Mouse (Mus musculus) kidney, adult 11 months (tissue): ENCODE data around the gene Cdkal1.

Source experiments
- DNase-seq: peaks from one replicate; pipeline ENCODE4 v3.0.0; 2022

Cdkal1 gene

GRCm38 (mm10) chr13:29697230-29697629, 158.2 kb downstream of the Cdkal1 start:
- no peak for DNase-seq

- no peak for DNase-seq
Measured at GRCm38 (mm10) chr13:29690734-29691133, 164.7 kb downstream of the Cdkal1 start.

DNA sequence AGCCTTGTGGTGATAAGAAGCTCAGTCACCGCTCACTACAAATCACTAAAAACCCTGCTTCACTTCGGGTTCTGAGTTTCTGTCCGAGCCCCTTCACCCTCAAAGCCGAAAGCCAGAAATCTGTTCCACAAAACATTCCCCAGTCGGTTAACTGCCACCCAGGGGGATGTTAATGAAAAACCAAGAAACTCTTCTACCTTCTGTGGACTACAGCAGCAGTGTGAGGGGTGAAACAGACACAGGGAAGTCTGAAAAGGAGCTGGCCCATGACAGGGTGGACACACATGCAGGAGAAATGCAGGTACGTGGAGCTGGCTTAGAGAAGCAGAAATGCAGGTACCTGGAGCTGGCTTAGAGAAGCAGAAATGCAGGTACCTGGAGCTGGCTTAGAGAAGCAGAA, 166.6 kb downstream of the Cdkal1 start:
- peak; percentile 54 for DNase-seq

DNA sequence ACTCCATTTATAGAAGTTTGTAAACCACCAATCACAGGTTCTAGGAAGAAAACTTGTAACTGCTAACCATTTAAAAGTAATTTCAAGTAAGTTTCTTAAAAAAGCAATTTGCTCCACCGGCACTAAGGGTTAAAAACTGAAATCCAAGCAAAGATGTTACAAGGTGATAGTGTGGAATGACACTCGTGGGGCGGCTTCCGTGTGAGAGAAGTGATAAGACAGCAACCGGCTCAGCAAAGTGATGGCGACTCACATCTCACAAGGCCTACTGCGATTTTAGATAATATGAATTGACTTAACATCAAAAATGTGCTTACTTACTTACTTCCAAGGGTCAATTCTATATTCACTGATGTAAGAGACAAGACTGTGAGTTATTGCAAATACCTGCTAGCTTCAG, 167.6 kb downstream of the Cdkal1 start:
- no peak for DNase-seq

DNA sequence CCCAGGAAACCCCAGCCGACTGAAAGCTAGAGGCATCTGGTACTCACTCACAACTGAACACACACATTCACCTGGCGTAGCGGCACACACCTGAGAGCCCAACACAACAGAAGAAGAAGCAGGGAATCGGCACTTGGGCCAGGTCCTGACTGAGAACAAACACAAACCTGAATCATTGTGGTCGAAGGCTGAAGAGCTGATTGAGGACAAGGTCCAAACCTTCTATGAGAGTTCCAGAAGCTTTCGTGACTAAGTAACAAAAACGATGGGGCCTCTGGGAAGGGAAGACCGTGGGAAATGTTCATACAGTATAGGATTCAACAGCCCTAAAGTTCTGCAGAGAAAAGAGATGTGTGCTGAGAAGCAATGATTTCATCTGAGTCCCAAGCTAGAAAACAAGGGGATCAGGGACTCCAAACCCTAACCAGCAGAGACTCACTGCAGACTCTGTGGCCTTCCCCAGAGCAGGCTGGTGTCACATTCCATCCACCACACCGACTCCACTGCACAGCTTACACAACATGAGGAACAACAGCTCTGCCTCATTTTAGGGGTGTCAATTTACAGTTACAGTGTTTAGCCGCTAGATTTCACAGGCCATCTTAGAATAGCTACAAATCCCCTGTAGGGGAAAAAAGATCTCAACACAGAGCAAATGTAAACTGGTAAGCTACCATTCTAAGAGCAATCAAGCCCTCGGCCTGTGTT, 175.8 kb downstream of the Cdkal1 start:
- no peak for DNase-seq

- DNase-seq: no peak
Measured at GRCm38 (mm10) chr13:29677559-29677958, 177.9 kb downstream of the Cdkal1 start.

- DNase-seq: no peak
Measured at GRCm38 (mm10) chr13:29670626-29671025, 184.8 kb downstream of the Cdkal1 start.

- no peak for DNase-seq
Measured at GRCm38 (mm10) chr13:29663908-29664307, 191.6 kb downstream of the Cdkal1 start.

DNA sequence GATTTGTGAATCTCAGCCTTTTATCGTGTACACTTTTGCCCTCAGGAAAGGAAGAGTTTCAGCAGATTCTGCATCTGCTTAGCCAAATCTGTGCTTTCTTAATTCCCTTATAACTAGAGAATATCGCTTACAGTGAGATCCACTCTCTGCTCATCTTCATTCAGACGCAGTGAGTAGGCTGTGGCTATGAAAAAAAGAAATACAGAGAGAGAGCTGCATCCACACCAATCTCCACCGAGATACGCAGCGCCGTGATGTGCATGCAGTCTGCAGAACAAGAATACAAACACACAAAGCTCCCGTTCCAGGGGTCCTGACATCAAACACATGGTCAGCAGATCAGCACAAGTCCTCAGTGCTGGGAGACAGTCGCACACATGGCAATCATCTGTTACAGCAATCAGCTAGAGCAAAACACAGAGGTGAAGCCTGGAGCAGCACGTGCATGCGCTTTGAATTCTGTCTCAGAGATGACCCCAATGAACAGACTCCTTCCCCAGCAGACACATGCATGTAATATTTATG, 199.6 kb downstream of the Cdkal1 start:
- no peak for DNase-seq

- DNase-seq: peak; percentile 68
Measured at GRCm38 (mm10) chr13:29653407-29653806, 202.1 kb downstream of the Cdkal1 start.

DNA sequence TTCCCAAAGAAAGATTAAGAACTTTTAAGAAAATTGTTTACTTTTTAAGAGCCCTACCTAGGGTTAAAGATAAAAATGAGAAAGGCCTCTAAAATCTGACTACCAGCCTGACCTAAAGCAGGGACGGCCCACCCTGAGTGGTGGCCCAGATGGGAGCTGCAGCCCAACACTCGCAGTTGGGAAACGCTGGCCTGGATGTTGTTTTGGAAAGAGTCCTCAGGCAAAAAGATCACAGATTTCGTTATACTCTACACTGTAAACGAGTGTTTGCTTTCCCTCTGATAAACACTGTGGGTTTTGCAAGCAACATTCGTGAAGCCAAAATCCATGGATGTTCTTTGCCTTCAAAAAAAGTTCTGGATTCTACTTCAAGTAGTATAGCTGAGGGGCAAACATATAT, 202.7 kb downstream of the Cdkal1 start:
- no peak for DNase-seq

DNA sequence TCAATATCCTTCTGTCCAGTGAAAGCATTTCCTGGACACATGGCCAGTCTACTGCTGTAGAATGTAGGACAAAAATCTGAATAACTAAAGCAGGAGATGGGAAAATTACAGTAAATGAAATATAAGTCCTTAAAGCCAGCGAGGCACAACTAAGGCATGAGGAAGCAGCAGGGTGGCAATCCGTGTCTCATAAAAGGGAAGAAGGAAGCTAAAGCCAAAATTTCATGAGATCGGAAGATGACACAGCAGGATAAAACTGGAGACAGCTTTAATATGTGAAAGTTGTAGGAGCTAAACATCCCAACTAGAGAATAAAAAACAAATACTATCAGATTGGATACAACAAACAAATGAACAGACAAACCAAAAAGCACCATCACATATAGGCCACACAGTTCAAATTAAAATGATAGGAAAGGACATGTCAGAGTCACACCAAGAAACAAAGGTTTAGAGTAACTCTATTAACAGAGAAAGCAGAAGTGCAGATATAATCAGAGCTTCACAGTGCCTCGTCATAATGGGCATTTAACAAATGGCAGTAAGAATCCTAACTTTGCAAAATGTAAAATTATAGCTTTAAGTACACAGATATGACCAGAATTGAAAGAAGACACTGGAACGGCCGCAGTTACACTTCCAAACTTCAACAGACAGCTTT, 204.8 kb downstream of the Cdkal1 start:
- no peak for DNase-seq

GRCm38 (mm10) chr13:29649593-29649992, 205.9 kb downstream of the Cdkal1 start:
- no peak for DNase-seq

GRCm38 (mm10) chr13:29642226-29642625, 213.2 kb downstream of the Cdkal1 start:
- no peak for DNase-seq

GRCm38 (mm10) chr13:29641200-29641599, 214.3 kb downstream of the Cdkal1 start:
- no peak for DNase-seq

- no peak for DNase-seq
Measured at GRCm38 (mm10) chr13:29640186-29640585, 215.3 kb downstream of the Cdkal1 start.

DNA sequence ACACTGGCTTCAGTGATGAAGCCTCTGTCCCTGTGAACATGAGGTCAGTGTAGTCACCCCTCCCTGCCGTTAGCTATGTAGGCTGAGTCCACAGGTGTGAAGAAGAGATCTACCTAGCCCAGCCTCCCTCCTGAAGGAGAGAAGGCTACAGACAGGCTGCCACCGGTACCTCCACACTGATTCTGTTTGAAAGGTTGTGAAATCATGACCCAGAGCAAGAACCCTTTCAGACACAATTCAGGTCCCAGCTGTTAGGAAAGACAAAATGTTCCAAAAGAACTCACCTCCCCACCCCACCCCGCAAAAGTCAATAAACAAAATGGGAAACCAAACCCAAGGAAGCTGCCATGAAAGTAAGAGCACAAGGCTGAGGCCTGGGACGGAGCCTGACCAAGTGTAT, 217.2 kb downstream of the Cdkal1 start:
- DNase-seq: no peak

GRCm38 (mm10) chr13:29637788-29638187, 217.7 kb downstream of the Cdkal1 start:
- peak; percentile 65 for DNase-seq

- DNase-seq: no peak
Measured at GRCm38 (mm10) chr13:29635581-29635980, 219.9 kb downstream of the Cdkal1 start.

DNA sequence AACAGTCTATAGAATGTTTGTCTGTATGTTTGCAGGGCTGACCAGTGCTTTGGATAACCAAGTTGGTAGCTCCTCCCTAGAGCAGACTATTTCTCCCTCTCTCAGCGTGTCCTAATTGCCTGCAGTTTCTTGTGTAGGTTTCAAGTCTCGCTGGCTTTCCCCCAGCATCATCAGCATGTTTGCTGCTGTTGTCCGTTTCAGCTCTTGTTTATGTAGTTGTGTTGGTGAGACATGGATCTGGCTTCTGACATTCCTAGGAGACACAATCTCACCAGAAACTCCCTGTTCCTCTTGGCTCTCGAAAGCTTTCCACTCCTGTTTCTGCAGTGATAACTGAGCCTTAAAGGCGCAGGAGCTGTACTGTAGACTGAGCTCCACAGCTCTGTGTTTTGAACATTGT, 224.1 kb downstream of the Cdkal1 start:
- DNase-seq: no peak

DNA sequence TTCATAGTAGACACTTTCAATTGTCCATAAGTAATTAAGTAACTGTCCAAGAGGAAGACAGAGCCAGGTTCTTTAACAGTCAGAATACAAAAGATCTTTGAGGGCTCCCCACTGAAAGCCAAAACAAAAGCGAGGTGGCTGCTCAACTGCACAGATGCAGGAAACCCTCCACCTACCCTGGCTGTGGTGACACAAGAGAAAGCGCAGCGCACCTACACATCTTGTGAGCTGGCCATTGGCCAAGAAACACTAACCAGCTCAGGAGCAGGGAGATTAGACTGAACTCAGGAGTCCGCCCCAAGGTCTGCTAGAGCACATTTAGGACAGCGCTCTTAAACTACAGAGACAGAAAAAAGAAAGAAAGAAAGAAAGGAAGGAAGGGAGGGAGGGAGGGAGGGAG, 226.9 kb downstream of the Cdkal1 start:
- DNase-seq: peak; percentile 52

DNA sequence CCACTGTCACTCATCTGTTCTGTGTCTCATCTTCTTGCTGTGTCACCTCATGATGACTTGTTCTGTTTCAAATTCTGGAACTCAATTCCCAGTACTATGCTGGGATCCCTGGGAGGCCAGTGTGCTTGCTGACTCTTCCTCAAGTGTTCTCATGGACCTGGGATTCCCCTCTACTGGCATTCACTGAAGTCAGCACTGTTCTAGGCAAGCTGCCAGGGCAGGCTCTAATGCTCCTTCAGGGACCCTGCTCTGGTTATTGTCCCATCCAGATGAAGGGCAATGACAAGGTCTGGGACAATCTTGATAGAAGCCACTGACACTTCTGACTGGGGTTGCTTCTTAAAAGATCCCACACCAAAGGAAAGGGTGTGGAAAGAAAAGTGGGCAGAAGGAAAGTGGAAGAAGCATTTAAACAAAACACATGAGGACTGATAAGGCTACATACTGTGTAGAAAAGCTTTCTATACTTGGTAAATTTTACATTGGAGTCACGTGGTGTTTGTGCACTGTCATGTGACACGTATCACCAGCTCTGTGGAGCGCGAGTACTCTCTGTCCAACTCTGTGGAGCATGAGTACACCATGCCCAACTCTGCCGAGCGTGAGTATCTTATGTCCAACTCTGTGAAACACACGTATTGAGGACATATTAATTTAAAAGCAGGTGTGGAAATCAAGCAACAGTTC, 227.9 kb downstream of the Cdkal1 start:
- DNase-seq: peak; percentile 58

DNA sequence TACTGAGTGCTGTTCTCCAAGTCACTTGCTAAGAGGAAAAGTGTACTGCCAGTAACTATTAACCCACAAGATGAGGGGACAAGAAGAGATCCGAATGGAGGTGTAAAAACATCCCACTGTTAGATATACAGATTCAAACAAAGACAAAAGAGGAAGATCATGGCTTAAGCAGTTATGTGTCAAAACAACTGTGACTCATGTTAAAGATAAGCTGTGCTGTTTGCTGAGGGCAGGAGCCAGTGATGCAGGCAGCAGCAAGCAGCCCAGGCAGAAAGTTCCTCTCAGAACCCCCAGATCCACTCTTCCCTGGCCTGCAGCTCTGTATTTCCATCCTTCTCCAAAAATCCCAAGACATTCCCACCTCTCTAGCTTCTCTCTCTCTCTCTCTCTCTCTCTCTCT, 230.5 kb downstream of the Cdkal1 start:
- DNase-seq: no peak
